Mouse (Mus musculus) splenic B cell, adult 2 months (primary cell): ENCODE results near the gene Gys1.
A peak's percentile ranks its signal among the peaks of the same experiment; 100 is the strongest.
"Not testable (repeated sequence)": the region's sequence is repeated elsewhere in the genome, so short reads cannot be mapped to it uniquely, and the experiment has no call there.

Experiments
- DNase-seq: peaks from one replicate; pipeline ENCODE4 v3.0.0-alpha.2; 2011; ENCODE audit warnings: low read depth, low spot score
- H3K27me3 ChIP-seq: 2 replicates; pipeline ENCODE4 v1.6.1; 2012; ENCODE audit warnings: mild to moderate bottlenecking, low read length, moderate library complexity, mixed read lengths; ENCODE audit not compliant: control insufficient read depth, poor library complexity, insufficient read depth, severe bottlenecking
- H3K36me3 ChIP-seq: 2 replicates; pipeline ENCODE4 v1.6.1; 2012; ENCODE audit warnings: mild to moderate bottlenecking, low read length, moderate library complexity, mixed read lengths; ENCODE audit not compliant: control insufficient read depth, poor library complexity, insufficient read depth, severe bottlenecking

The Gys1 gene

DNA sequence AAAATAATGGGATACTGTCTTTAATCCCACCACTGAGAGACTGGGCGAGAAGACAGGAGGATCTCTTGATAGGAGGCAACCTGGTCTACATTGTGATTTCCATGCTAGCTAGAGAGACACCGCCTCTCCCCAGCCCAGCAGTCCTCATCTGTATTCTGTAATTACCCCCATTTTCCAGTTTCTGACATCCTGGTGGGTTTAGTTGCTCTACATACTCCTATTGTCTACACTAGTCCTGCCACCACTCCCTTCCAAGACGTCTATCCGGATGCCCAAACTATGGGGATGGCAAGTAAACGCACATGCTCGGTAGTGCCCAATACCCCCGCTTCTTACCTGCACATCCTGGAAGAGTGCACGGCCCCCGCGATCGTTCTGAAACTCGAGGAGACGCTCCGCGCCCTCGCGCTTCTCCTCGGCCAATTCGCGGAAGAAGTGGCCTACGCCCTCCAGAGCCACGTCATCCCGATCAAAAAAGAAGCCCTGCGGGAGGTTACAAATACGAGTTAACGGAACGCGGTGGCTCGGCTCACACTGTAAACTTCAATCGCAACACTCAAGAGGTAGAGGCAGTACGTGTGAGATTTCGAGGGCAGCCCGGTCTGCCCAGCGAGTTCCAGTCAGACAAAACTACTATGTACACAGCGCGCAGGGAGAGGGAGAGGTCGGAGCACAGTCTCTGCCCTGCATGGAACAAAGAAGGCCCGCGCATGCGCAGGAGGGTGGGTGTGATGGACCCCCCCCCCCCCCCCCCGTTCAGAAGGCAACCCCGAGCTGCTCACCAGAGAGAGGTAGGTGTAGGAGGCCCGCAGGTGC is 24.3 kb downstream of the Gys1 start:
- Histone ChIP-seq H3K27me3 (no peaks in the 10 kb centered on the region), H3K36me3 (peaks cover 10% of the 10 kb centered on the region)
- peak; percentile 81 for DNase-seq

DNA sequence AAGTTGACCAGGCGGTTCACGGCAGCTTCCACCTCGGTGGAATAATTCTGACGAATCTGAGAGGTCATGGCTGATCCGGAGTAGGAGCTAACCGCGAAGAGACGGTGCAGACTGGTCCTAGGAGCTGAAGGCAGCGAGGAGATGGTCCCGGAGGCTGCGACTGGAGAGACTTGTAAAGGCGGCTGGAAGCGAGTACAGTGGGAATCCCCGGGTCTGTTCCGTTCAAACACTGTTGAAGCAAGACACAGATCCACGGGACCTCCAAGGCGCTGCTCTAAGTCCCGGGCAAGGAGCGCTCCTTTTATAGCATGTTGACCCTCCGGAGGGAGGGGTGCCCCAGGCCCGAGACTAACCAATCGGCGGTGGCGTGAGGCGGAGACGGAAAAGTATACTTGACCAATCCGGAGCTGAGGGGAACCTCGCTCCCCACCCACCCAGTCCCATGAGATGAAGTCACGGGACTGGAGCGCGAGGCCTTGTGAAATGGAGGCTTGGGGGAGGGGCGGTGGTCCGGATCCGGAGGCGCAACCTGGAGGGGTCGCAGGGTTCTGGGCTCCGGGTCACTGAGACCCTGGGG is 25.0 kb downstream of the Gys1 start, which contains the start of gene Ftl1:
Gene Ftl1, minus strand, starts transcription at position 321 of the 577 bp plus-strand sequence.
- H3K36me3 ChIP-seq, H3K27me3 ChIP-seq: not testable (repeated sequence)
- DNase-seq = peak; percentile 99

DNA sequence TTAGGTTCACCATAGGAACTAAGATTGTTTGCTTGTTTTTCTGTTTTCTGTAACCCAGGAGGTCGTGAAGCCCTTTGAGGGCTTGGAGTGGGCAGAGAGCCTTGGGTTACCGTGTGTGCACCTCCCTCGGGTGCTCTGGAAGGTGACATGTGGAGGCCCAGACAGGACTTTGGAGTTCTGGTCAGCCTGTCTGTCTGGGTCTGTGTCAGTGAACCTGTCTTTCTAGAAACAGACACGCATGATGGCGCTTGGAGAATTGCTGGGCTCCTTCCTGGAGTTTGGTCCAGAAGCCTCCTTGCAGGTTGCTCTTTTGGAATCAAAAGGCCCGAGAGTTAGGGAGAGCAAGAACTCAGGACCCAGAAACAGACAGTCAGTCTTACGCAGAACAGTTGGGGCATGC is 25.7 kb downstream of the Gys1 start:
- Histone ChIP-seq H3K36me3 (peaks cover 11% of the 10 kb centered on the region), H3K27me3 (no peaks in the 10 kb centered on the region)
- no peak for DNase-seq

DNA sequence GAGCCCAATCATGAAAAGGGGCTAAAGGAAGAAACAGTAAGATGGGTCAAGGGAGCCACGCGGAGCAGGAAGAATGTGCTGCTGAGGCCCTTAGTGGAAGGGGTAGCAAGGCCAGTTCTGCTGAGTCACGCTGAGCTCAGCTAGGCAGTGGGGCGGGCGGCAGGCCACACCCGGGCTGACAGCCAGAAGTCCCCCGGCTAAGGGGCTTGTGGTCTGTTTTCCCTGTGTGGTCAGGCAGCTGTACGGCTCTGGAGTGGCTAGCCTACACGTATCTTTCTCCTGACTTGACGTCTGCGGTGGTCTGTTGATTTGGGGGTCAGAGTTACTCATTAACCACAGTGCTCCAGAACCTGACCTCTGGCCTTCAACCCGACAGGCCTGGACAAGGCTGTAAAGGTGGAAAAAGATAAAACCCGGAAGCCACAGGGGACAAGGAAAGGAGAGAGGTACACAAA is 26.2 kb downstream of the Gys1 start:
- DNase-seq = no peak
- H3K27me3 ChIP-seq = no peaks in the 10 kb centered on the region
- peaks cover 11% of the 10 kb centered on the region for H3K36me3 ChIP-seq

DNA sequence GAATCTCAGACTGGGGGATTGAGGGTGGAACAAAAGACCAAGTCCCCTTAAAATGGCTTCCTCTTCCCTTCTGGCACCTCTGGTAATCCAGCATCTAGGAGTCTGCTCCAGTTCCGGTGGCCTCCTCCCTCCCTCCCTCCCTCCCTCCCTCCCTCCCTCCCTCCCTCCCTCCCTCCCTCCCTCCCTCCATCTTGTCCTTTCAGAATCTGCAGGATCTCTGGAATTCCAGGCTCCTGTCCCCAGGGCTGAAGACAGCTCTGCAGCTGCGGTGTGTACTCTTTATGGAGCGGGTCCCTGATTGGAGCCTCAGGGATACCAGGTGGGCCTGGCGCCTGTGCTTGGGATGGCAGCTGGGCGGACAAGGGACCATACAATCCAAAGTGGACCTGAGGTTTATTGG is 26.7 kb downstream of the Gys1 start:
- DNase-seq = no peak
- no peaks in the 10 kb centered on the region for H3K27me3 ChIP-seq
- peaks cover 11% of the 10 kb centered on the region for H3K36me3 ChIP-seq

DNA sequence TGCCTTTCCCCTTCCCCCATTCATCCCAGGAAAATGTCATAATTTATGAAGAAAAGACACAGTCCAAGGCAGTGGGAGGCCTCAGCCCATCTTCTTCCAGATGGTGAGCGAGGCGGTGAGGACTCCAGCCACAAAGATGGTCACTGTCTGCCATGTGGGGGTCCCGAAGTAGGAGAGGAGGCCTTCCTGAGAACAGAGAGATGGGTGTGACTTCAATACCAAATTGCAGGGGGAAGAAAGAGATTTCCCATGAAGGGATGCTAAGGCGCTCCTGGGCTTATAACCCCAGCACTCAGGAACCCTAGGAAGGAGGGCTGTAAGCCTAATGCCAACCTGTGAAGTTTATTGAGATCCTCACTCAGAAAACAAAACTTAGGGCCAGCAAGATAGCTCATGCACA is 27.1 kb downstream of the Gys1 start:
- no peaks in the 10 kb centered on the region for H3K27me3 ChIP-seq
- H3K36me3 ChIP-seq = peaks cover 11% of the 10 kb centered on the region
- DNase-seq = no peak

DNA sequence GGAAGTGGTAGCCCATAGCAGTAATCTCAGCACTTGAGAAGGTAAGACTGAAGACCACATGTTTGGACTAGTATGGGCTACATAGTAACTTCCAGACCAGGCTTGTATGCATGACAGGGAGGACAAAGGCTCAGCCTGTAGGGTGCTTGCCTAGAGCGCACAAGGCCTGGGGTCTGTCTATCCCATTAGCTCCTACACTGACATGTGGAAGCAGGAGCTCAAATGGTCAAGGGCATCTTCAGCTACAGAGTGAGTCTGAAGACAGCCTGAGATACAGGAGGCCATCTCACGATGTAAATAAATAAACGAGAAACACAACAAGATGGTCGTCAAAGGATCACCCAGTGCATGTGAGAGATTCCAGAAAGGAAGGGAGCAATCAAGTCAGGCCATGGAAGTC is 27.7 kb downstream of the Gys1 start:
- no peak for DNase-seq
- Histone ChIP-seq H3K27me3 (no peaks in the 10 kb centered on the region), H3K36me3 (peaks cover 9% of the 10 kb centered on the region)

DNA sequence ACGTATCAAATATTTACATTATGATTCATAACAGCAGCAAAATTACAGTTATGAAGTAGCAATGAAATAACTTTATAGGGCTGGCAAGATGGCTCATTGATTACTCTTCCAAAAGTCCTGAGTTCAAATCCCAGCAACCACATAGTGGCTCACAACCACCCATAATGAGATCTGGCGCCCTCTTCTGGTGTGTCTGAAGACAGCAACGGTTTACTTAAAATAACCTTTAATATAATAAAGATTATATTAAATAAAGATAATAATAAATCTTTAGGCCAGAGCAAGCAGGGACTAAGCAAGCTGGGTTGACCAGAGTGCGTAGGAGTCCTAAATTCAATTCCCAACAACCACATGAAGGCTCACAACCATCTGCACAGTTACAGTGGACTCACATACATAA is 28.2 kb downstream of the Gys1 start:
- not testable (repeated sequence) for H3K27me3 ChIP-seq, H3K36me3 ChIP-seq

DNA sequence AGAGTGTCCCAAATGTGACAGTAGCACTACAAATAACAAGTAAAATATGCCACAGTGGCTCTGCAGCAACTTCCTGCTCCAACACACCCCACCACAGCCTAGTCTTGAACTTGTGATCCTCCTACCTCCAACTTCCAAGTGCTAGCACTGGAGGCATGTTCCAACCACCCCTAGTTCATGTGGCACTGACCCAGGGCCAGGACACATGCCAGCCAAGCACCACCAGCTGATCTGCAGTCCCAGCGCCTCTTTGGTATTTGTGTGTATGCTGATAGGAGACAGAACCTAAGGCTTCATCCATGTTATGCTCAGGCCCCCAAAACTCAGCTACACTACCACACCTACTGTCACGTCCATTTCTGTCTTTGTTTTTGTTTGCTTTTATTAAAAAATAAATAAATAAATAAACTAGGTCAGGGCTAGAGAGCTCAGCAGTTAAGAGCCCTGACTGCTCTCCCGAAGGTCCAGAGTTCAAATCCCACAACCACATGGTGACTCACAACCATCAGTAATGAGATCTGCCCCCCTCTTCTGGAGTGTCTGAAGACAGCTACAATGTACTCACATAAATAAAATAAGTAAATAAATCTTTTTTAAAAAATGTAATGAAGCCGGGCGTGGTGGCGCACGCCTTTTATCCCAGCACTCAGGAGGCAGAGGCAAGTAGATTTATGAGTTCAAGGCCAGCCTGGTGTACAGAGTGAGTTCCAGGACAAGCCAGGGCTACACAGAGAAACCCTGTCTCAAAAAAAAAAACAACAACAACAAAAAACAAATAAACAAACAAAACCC is 29.5 kb downstream of the Gys1 start:
- Histone ChIP-seq H3K36me3 (peaks cover 1% of the 10 kb centered on the region; the same call in 1 of the 2 replicates), H3K27me3 (no peaks in the 10 kb centered on the region)
- DNase-seq = no peak

More for the DNA sequence above, 28.2 kb downstream of the Gys1 start:
- DNase-seq = not testable (repeated sequence)

DNA sequence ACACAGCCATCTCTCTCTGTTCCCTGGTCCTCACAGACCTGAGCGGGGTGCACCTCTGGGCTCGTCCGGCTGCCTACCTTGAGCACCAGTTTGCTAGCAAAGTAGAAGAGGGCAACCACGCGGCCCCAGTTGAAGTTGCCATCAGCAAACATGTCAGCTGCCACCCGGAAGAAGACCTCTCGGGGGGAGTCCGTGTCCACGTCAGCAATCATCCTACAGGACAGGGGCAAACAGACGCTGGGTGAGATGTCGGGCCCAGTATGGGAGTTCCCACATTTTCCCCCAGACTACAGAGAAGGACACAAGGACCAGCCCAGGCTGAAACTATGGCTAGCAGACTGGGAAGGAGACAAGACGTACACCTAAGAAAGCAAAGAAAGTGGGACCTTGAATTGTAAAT is 30.5 kb downstream of the Gys1 start:
- H3K36me3 ChIP-seq = peaks cover 1% of the 10 kb centered on the region; the same call in 1 of the 2 replicates
- DNase-seq = no peak

DNA sequence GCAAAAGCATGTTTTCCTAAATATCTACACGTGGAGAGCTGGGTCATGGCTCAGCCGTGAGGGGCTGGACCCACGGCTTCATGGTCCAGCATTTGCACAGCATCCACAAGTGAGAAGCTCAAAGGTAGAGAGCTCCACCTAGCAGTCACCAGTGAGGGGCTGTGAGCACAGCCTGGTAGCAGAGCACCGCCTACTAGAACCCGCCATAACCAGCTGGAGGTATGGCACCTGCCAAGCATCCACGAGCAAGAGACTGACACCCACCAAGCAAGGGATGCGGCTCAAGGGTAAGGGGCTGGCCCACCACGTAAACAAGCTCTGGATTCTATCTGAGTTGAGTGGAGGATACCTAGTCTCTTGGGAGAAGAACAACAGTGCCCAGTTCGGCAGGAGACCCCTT is 30.9 kb downstream of the Gys1 start:
- no peak for DNase-seq
- Histone ChIP-seq H3K27me3 (no peaks in the 10 kb centered on the region), H3K36me3 (peaks cover 1% of the 10 kb centered on the region; the same call in 1 of the 2 replicates)

More for the DNA sequence above, 30.5 kb downstream of the Gys1 start:
- no peaks in the 10 kb centered on the region for H3K27me3 ChIP-seq

DNA sequence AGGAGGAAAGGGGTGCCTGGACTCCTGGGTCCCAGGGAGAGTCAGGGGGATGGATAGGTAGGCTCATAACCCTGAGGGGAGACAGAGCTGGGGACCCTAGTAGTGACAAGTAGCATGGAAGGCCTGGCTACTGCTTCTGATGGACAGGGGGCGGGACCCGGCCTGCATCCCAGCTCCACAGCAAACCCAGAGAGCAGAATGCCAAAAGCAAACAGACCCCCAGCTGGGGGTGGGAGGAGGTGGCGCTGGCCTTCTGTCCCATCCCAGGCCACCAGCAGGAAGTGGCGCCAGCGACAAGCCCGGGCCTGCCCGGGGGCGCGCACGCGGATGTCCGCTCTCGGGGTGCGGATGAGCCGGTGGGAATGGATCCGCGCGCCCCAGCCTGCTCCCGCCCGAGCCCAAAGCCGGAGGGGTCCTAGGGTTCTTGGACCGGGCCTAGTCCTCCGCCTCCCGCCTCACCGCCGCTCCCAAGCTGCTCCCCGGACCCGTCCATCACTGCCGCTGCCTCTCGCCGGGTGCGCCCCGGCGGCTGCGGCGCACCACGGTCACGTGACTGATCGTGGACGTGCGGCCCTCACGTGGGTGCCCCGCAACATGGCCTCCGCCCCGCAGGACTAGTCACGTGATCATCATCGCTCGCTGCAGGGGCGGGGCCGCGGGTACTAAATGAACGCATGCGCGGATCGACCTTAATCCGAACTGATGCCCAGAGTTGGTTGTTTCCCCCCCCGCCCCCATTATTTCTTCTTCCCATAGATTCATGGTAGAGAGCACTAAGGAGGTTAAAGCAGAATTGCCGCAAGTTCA is 31.8 kb downstream of the Gys1 start, which contains the start of gene Bax:
Gene Bax, minus strand, starts transcription at position 616 of the 807 bp plus-strand sequence.
- DNase-seq = peak; percentile 97
- no peaks in the 10 kb centered on the region for H3K27me3 ChIP-seq
- H3K36me3 ChIP-seq = peaks cover 1% of the 10 kb centered on the region; the same call in 1 of the 2 replicates

DNA sequence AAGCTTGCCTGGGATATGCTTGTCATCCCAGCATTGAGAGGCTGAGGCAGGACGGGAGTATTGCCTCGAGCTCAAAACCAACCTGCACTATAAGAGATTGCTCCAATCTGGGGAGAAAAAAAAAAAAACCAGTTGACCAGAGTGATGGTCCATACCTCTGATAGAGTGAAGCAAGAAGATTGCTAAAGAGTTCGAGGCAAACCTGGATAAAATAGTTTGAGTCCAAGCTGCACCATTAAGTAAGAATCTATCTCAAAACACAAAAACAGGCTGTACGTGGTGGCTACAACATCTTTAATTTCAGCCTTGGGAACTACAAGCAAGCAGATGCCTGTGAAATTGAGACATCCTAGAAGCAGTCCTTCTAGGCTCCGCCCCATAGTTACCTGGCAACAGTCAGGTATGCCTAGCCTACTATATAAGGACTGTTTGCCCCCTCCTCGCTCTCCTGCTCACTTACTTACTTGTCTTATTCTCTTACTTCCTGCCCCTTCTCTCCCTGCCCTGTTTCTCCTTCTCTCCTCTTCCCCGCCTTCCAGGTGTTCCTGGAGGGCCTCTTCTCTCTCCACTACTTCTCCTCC is 32.5 kb downstream of the Gys1 start:
- peaks cover 1% of the 10 kb centered on the region; the same call in 1 of the 2 replicates for H3K36me3 ChIP-seq
- DNase-seq = no peak
- H3K27me3 ChIP-seq = no peaks in the 10 kb centered on the region

DNA sequence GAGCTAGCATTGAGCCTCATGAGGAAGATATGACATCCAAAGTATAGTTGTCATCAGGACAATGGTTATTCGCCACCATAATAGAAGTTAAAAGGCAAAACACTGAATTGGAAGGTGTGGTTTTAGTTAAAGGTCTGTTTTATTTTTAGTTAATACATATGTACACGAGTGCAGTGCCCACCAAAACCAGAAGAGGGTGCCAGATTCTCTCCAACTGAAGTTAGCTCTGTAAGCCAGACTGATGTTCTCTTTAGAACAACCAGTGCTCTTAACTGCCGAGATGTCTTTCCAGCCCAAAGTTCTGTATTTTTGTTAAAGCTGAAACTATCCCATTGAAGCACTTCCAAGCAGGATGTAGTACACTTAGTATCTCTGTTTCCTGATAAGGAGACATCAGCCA is 36.2 kb downstream of the Gys1 start:
- Histone ChIP-seq H3K27me3 (no peaks in the 10 kb centered on the region), H3K36me3 (no peaks in the 10 kb centered on the region)
- peak; percentile 87 for DNase-seq
